Mouse (Mus musculus): Measurements from ENCODE around the gene Bcl7b. TPM values are rescaled to one million over a fixed set of nuclear protein-coding genes. Genes with fewer than 3 reads are reported as not detected.

Gene Bcl7b
- polyA plus RNA-seq, 1 experiment from 2014 or later: 37.9 TPM

DNA sequence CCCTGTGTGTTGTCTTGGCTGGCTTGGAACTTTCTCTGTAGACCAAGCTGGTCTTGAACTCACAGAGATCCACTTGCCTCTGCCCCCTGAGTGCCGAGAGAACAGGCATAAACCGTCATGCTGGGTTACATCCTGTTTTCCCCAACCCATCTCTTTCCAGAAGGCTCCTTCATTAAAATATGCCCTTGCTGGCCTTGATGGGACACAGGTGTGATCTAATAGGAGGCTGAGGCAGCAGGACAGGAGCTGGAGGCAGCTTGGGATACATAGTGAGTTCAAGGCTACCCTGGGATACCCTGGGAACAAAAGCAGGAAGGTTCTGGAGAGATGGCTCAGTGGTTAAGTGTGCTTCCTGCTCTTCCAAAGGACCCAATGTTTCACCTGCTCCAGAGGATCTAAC, 28.2 kb upstream of the Bcl7b start:
- WGBS: 75% methylated on average over 2 of the region's 2 CpGs

DNA sequence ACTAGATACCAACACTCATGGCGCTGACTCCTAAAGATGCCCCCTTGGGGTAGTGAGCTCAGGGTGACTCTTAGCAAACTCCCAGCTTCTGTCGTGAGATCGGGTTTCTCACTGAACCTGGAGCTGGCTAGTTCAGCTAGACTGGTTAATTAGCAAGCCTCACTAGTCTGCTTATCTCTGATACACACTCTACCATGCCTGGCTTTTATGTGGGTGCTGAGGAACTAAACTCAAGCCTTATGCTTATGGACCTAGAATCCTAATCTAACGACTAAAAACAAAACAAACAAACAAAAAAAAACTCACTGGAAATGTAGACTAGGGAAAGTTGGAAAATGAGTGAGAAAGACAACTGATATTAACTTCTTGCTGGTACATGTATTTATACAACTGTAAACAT, 23.6 kb upstream of the Bcl7b start:
- Histone ChIP-seq H3K36me3 (ENCODE audit: control insufficient read depth, insufficient read depth, low read length) (no peaks in the 10 kb centered on the region), H3K27me3 (replicated peaks; ENCODE audit: control insufficient read depth, insufficient read depth, low read length) (no peaks in the 10 kb centered on the region), H3K27ac (ENCODE audit: low read depth, low read length) (no peak overlapping the region), H3K9ac (ENCODE audit: low read depth, low read length) (no peak overlapping the region), H3K9me3 (ENCODE audit: control insufficient read depth, low read length) (no peaks in the 10 kb centered on the region), H3K4me2 (ENCODE audit: low read length) (no peak overlapping the region), H3K4me3 (ENCODE audit: low read length) (no peak overlapping the region), H3K4me1 (ENCODE audit: control insufficient read depth, insufficient read depth, low read depth, low read length) (peaks cover 6% of the 10 kb centered on the region)
- ATAC-seq: no peak
- 72% methylated on average over 4 of the region's 4 CpGs for WGBS

More for the DNA sequence above, 28.2 kb upstream of the Bcl7b start:
- no peaks in the 10 kb centered on the region for H3K36me3 ChIP-seq (ENCODE audit: control insufficient read depth, insufficient read depth, low read length)
- H3K4me3 ChIP-seq (ENCODE audit: low read length): no peak overlapping the region
- H3K4me1 ChIP-seq (ENCODE audit: control insufficient read depth, insufficient read depth, low read depth, low read length): no peaks in the 10 kb centered on the region
- 0 out of 2 replicates have a peak, but pooled peaks cover under 1% of the 10 kb centered on the region for H3K27me3 ChIP-seq (replicated peaks; ENCODE audit: control insufficient read depth, insufficient read depth, low read length)
- no peak overlapping the region for H3K9ac ChIP-seq (ENCODE audit: low read depth, low read length)
- no peak overlapping the region for H3K4me2 ChIP-seq (ENCODE audit: low read length)
- ATAC-seq: no peak
- H3K27ac ChIP-seq (ENCODE audit: low read depth, low read length): no peak overlapping the region
- H3K9me3 ChIP-seq (ENCODE audit: control insufficient read depth, low read length): no peaks in the 10 kb centered on the region

DNA sequence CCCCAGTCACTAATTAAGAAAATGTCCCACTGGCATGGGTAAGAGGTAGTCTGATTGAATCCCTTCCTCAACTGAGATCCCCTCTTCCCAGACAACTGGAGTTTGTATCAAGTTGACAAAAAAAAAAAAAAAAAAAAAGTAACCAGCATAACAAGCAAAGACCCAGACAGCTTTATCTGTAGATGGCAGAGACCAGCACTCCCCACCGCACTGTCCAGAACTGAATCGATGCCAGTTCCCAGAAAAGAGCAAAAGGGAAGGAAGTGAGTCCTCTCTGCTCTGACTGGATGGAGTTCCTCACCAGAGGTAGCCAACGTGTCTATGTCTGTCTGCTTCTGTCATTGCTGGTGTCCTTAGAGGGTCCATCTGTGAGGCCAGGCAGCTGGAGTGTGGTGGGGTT, 22.6 kb upstream of the Bcl7b start:
- Histone ChIP-seq H3K4me2 (ENCODE audit: low read length) (no peak overlapping the region), H3K27ac (ENCODE audit: low read depth, low read length) (no peak overlapping the region), H3K9ac (ENCODE audit: low read depth, low read length) (no peak overlapping the region), H3K4me1 (ENCODE audit: control insufficient read depth, insufficient read depth, low read depth, low read length) (peaks cover 6% of the 10 kb centered on the region), H3K9me3 (ENCODE audit: control insufficient read depth, low read length) (no peaks in the 10 kb centered on the region), H3K27me3 (replicated peaks; ENCODE audit: control insufficient read depth, insufficient read depth, low read length) (no peaks in the 10 kb centered on the region), H3K4me3 (ENCODE audit: low read length) (no peak overlapping the region), H3K36me3 (ENCODE audit: control insufficient read depth, insufficient read depth, low read length) (no peaks in the 10 kb centered on the region)
- no peak for ATAC-seq
- WGBS: 76% methylated on average over 3 of the region's 3 CpGs

DNA sequence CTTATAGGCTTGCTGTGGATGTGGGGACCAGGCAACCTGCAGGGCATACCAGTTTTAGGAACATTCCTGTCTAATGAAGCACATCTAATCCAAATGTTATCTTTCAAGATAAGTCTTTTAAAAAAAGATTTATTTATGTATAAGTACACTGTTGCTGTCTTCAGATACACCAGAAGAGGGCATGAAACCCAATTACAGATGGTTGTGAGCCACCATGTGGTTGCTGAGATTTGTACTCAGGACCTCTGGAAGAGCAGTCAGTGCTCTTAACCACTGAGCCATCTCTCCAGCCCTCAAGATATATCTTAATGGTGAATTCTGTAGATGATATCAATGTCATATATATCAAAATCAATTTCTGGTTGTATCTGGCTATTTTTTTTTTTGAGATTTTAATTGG, 22.1 kb upstream of the Bcl7b start:
- no peaks in the 10 kb centered on the region for H3K36me3 ChIP-seq (ENCODE audit: control insufficient read depth, insufficient read depth, low read length)
- H3K9ac ChIP-seq (ENCODE audit: low read depth, low read length): no peak overlapping the region
- H3K4me1 ChIP-seq (ENCODE audit: control insufficient read depth, insufficient read depth, low read depth, low read length): peaks cover 6% of the 10 kb centered on the region
- no peak overlapping the region for H3K4me2 ChIP-seq (ENCODE audit: low read length)
- H3K4me3 ChIP-seq (ENCODE audit: low read length): no peak overlapping the region
- no peak for ATAC-seq
- H3K9me3 ChIP-seq (ENCODE audit: control insufficient read depth, low read length): no peaks in the 10 kb centered on the region
- no peak overlapping the region for H3K27ac ChIP-seq (ENCODE audit: low read depth, low read length)
- no peaks in the 10 kb centered on the region for H3K27me3 ChIP-seq (replicated peaks; ENCODE audit: control insufficient read depth, insufficient read depth, low read length)

DNA sequence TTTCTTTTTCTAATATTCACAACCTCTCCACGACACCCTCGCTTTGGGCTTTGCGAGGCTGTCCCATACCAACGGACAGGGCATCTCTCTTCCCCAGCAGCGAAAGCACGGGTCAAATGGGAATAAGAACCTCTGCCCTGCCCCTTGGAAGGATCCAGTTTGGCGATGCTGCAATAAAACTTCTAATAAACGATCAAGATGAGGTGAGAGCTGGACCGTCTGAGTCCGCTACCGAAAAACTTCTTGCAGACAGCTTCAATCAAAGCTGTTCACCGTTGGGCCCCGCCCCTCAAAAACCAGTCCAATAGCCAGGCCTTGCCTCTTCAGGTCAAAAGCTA, 19.4 kb upstream of the Bcl7b start:
- H3K36me3 ChIP-seq (ENCODE audit: control insufficient read depth, insufficient read depth, low read length): no peaks in the 10 kb centered on the region
- peak overlapping the region; percentile 79 for H3K9ac ChIP-seq (ENCODE audit: low read depth, low read length)
- ATAC-seq: no peak
- under 1% methylated on average over 13 of the region's 13 CpGs for WGBS
- H3K4me2 ChIP-seq (ENCODE audit: low read length): peak overlapping the region; percentile 83
- H3K4me1 ChIP-seq (ENCODE audit: control insufficient read depth, insufficient read depth, low read depth, low read length): peaks cover 6% of the 10 kb centered on the region
- H3K4me3 ChIP-seq (ENCODE audit: low read length): peak overlapping the region; percentile 74
- peak overlapping the region; percentile 84 for H3K27ac ChIP-seq (ENCODE audit: low read depth, low read length)
- H3K27me3 ChIP-seq (replicated peaks; ENCODE audit: control insufficient read depth, insufficient read depth, low read length): no peaks in the 10 kb centered on the region
- no peaks in the 10 kb centered on the region for H3K9me3 ChIP-seq (ENCODE audit: control insufficient read depth, low read length)

DNA sequence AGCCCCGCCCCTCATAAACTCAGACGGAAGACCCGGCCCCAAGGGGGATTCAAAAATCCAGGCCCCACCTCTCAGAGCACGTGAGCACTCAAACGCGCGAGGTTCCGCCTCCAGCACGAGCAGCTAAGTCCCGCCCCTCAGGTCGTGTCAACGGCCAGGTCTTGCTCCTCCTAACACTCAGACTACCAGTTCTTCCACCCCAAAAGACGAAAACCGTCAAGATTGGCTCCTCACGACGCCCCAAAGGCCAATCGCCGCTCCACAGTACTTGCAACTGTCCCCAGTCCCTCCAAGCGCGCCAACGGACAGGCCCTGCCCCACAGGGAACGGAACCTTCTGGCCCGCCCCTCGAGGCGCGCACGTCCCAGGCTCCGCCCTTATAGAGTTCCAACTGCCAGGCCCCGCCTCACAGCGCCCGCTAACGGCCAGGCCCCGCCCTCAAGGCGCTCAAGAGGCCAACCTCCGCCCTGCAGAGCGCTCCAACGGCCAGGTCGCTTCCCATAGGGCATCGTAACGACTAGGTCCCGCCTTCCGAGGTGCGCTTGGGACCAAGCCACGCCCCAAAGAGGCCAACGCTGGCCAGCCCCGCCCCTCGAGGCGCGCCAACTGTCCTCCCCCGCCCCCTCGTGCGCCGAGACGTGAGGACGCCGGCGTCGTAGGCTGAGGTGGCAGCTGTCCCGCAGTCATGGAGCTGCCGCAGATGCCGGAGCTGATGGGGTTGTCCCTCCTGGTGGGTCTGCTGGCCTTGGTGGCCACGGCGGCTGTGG, 18.8 kb upstream of the Bcl7b start, which contains the start of gene Tbl2:
TSS of gene Tbl2 (plus strand) at position 605 of the 767 bp plus-strand sequence.
- Histone ChIP-seq H3K4me3 (ENCODE audit: low read length) (peak within 1 kb of the TSS; percentile 74), H3K27ac (ENCODE audit: low read depth, low read length) (peak within 1 kb of the TSS; percentile 84), H3K4me2 (ENCODE audit: low read length) (peak within 1 kb of the TSS; percentile 83), H3K36me3 (ENCODE audit: control insufficient read depth, insufficient read depth, low read length) (no peaks in the 10 kb centered on the region), H3K4me1 (ENCODE audit: control insufficient read depth, insufficient read depth, low read depth, low read length) (peaks cover 6% of the 10 kb centered on the region), H3K27me3 (replicated peaks; ENCODE audit: control insufficient read depth, insufficient read depth, low read length) (no peaks in the 10 kb centered on the region), H3K9ac (ENCODE audit: low read depth, low read length) (peak within 1 kb of the TSS; percentile 79), H3K9me3 (ENCODE audit: control insufficient read depth, low read length) (no peaks in the 10 kb centered on the region)
- under 1% methylated on average over 61 of the region's 63 CpGs for WGBS
- peak; percentile 98 for ATAC-seq

DNA sequence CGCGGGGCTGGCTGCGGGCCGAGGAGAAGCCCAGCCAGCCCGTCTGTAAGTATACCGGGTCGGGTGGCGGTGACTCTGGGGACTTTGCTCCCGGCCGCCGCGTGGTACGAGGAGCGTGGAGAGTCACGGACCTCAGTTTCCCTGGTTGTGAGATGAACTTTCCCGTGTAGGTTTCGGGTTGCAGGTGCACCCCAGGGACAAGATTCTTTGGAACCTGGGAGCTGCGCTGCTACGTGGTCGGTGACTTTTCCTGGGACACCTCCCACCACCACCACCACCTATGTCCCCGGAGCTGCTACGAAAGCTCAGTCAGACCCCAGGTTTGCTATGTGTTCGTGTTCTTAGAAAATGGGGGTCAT, 18.3 kb upstream of the Bcl7b start:
- H3K4me2 ChIP-seq (ENCODE audit: low read length): peak overlapping the region; percentile 83
- H3K9ac ChIP-seq (ENCODE audit: low read depth, low read length): peak overlapping the region; percentile 79
- H3K27me3 ChIP-seq (replicated peaks; ENCODE audit: control insufficient read depth, insufficient read depth, low read length): no peaks in the 10 kb centered on the region
- 0% methylated on average over 21 of the region's 23 CpGs for WGBS
- H3K27ac ChIP-seq (ENCODE audit: low read depth, low read length): peak overlapping the region; percentile 84
- no peaks in the 10 kb centered on the region for H3K9me3 ChIP-seq (ENCODE audit: control insufficient read depth, low read length)
- peaks cover 6% of the 10 kb centered on the region for H3K4me1 ChIP-seq (ENCODE audit: control insufficient read depth, insufficient read depth, low read depth, low read length)
- no peak for ATAC-seq
- no peaks in the 10 kb centered on the region for H3K36me3 ChIP-seq (ENCODE audit: control insufficient read depth, insufficient read depth, low read length)
- H3K4me3 ChIP-seq (ENCODE audit: low read length): peak overlapping the region; percentile 74

DNA sequence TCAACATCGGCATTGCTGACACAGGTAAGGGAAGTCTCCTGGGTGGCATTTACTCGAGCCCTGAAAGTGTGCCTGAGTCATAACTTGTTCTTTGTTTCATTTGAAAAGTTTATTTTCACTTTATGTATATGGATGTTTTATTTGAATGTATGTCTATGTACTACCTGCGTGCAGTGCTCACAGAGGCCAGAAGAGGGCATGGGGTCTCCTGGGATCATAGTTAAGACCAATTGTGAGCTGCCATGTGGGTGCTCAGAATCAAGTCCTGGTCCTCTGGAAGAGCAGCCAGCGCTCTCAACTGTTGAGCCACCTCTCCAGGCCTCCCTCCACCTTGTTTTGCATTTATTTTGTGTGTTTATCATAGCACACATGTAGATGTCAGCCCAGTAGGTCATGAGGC, 11.6 kb upstream of the Bcl7b start:
- Histone ChIP-seq H3K9ac (ENCODE audit: low read depth, low read length) (no peak overlapping the region), H3K4me1 (ENCODE audit: control insufficient read depth, insufficient read depth, low read depth, low read length) (no peaks in the 10 kb centered on the region), H3K9me3 (ENCODE audit: control insufficient read depth, low read length) (no peaks in the 10 kb centered on the region), H3K4me2 (ENCODE audit: low read length) (no peak overlapping the region), H3K27ac (ENCODE audit: low read depth, low read length) (no peak overlapping the region), H3K27me3 (replicated peaks; ENCODE audit: control insufficient read depth, insufficient read depth, low read length) (no peaks in the 10 kb centered on the region), H3K36me3 (ENCODE audit: control insufficient read depth, insufficient read depth, low read length) (peaks cover 22% of the 10 kb centered on the region), H3K4me3 (ENCODE audit: low read length) (no peak overlapping the region)
- ATAC-seq: no peak
- WGBS: 96% methylated on average over 4 of the region's 4 CpGs

DNA sequence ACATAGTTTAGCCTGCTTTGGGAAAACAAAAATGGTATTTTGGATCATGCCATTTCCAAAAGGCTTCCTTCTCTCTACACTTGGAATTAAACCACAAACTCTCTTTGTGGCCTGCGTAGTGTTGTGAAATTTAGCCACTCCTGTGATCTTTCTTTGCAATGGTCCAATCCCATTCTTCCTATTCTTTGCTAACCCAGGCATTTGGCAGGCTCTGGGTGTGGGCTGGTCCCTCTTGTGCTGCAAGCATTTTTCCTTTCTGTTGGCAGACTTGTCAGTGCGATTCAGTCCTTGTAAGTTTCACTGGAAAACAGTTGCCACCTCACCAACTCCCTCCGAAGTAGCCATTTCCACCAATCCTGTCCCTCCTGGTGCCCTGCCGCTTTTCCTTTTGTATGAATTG, 6.9 kb upstream of the Bcl7b start:
- H3K9me3 ChIP-seq (ENCODE audit: control insufficient read depth, low read length): no peaks in the 10 kb centered on the region
- WGBS: 91% methylated on average over 4 of the region's 4 CpGs
- no peaks in the 10 kb centered on the region for H3K4me1 ChIP-seq (ENCODE audit: control insufficient read depth, insufficient read depth, low read depth, low read length)
- H3K36me3 ChIP-seq (ENCODE audit: control insufficient read depth, insufficient read depth, low read length): peaks cover 25% of the 10 kb centered on the region
- no peaks in the 10 kb centered on the region for H3K27me3 ChIP-seq (replicated peaks; ENCODE audit: control insufficient read depth, insufficient read depth, low read length)
- H3K9ac ChIP-seq (ENCODE audit: low read depth, low read length): no peak overlapping the region
- no peak overlapping the region for H3K4me2 ChIP-seq (ENCODE audit: low read length)
- H3K4me3 ChIP-seq (ENCODE audit: low read length): no peak overlapping the region
- ATAC-seq: no peak
- no peak overlapping the region for H3K27ac ChIP-seq (ENCODE audit: low read depth, low read length)

All from hindbrain, embryonic 16.5 days (tissue).